Mouse (Mus musculus) bone marrow, adult 2 months (tissue): ENCODE results near the gene Ush2a. TPM values are rescaled to one million over a fixed set of nuclear protein-coding genes. Genes with fewer than 3 reads are reported as not detected.

ENCODE experiments used
- H3K27ac ChIP-seq: fragments of 200-500 bp; 2 replicates; pipeline ENCODE4 v1.5.1; 2012; ENCODE audit warnings: low read depth, mild to moderate bottlenecking, control low read depth, inconsistent platforms, low read length; ENCODE audit not compliant: control insufficient read depth, poor library complexity, insufficient read depth
- H3K4me1 ChIP-seq: fragments of 200-500 bp; 2 replicates; pipeline ENCODE4 v1.6.1; 2011; ENCODE audit warnings: low read length; ENCODE audit not compliant: control insufficient read depth, insufficient read depth
- H3K4me3 ChIP-seq: fragments of 200-500 bp; replicated peaks from 2 replicates; pipeline ENCODE3; 2011; ENCODE audit warnings: mild to moderate bottlenecking, low read depth, low read length, control low read depth; ENCODE audit not compliant: control insufficient read depth
- CTCF ChIP-seq: fragments of 200-500 bp; IDR thresholded peaks from 2 replicates; pipeline ENCODE4 v1.5.1; 2011; ENCODE audit warnings: low read length, control low read depth; ENCODE audit not compliant: control insufficient read depth, insufficient read depth
- POLR2A ChIP-seq: fragments of 200-500 bp; IDR thresholded peaks from 2 replicates; pipeline ENCODE4 v1.6.1; 2011; ENCODE audit warnings: low read depth, mild to moderate bottlenecking, control low read depth, low read length, borderline replicate concordance; ENCODE audit not compliant: control insufficient read depth
- WGBS: fragments of 180-500 bp; shearing (Covaris S2); methylation state at CpG from one replicate; pipeline ENCODE4 v1.1.7; 2018; 5-methylcytosine and 5-hydroxymethylcytosine counted together
- polyA plus RNA-seq: library from polyadenylated mRNA; stranded (reverse); fragments of >200 nt; gene quantifications from 2 replicates; pipeline ENCODE4 v1.2.4, GENCODE M21; 2011; ENCODE audit warnings: low replicate concordance; ENCODE audit not compliant: missing spikeins, insufficient read depth, insufficient read length

The Ush2a gene
- polyA plus RNA-seq, 1 experiment: not detected

- Histone ChIP-seq H3K27ac (no peak overlapping the region), H3K4me3 (no peak overlapping the region), H3K4me1 (no peaks in the 10 kb centered on the region)
- no peak for TF ChIP-seq POLR2A
- no peak for TF ChIP-seq CTCF
- 75% methylated on average over 8 of the region's 8 CpGs for WGBS
These were observed 314.5 kb downstream of the Ush2a start for GRCm38 (mm10) chr1:188576246-188576747.

- no peak for TF ChIP-seq POLR2A
- no peak for TF ChIP-seq CTCF
- Histone ChIP-seq H3K27ac (no peak overlapping the region), H3K4me1 (no peaks in the 10 kb centered on the region), H3K4me3 (no peak overlapping the region)
- WGBS: 81% methylated on average over 4 of the region's 4 CpGs
These were observed 315.6 kb downstream of the Ush2a start for GRCm38 (mm10) chr1:188577376-188577775.

GRCm38 (mm10) chr1:188581136-188581535, 319.3 kb downstream of the Ush2a start:
- Histone ChIP-seq H3K4me3 (no peak overlapping the region), H3K4me1 (no peaks in the 10 kb centered on the region), H3K27ac (no peak overlapping the region)
- WGBS: 76% methylated on average over 4 of the region's 4 CpGs
- TF ChIP-seq CTCF (no peak), POLR2A (no peak)

GRCm38 (mm10) chr1:188595251-188595650, 333.4 kb downstream of the Ush2a start:
- Histone ChIP-seq H3K4me1 (no peaks in the 10 kb centered on the region), H3K27ac (no peak overlapping the region), H3K4me3 (no peak overlapping the region)
- 68% methylated on average over 4 of the region's 4 CpGs for WGBS
- TF ChIP-seq POLR2A (no peak), CTCF (no peak)

- TF ChIP-seq POLR2A (no peak), CTCF (no peak)
- no peak overlapping the region for H3K4me3 ChIP-seq
- no peak overlapping the region for H3K27ac ChIP-seq
- no peaks in the 10 kb centered on the region for H3K4me1 ChIP-seq
- WGBS: 81% methylated on average over 7 of the region's 7 CpGs
These were observed 336.2 kb downstream of the Ush2a start for GRCm38 (mm10) chr1:188598052-188598451.

- H3K4me3 ChIP-seq: no peak overlapping the region
- WGBS: 78% methylated on average over 8 of the region's 8 CpGs
- no peaks in the 10 kb centered on the region for H3K4me1 ChIP-seq
- TF ChIP-seq CTCF: no peak
- no peak for TF ChIP-seq POLR2A
- H3K27ac ChIP-seq: no peak overlapping the region
These were observed 337.3 kb downstream of the Ush2a start for GRCm38 (mm10) chr1:188599134-188599533.

GRCm38 (mm10) chr1:188606450-188606849, 344.6 kb downstream of the Ush2a start:
- TF ChIP-seq POLR2A: no peak
- TF ChIP-seq CTCF: no peak
- no peak overlapping the region for H3K27ac ChIP-seq
- no peak overlapping the region for H3K4me3 ChIP-seq
- H3K4me1 ChIP-seq: no peaks in the 10 kb centered on the region

- Histone ChIP-seq H3K27ac (no peak overlapping the region), H3K4me3 (no peak overlapping the region), H3K4me1 (no peaks in the 10 kb centered on the region)
- TF ChIP-seq POLR2A (no peak), CTCF (no peak)
- WGBS: 66% methylated on average over 5 of the region's 5 CpGs
These were observed 354.7 kb downstream of the Ush2a start for GRCm38 (mm10) chr1:188616547-188616946.

GRCm38 (mm10) chr1:188633736-188634135, 371.9 kb downstream of the Ush2a start:
- 63% methylated on average over 4 of the region's 4 CpGs for WGBS
- TF ChIP-seq POLR2A (no peak), CTCF (no peak)
- no peak overlapping the region for H3K27ac ChIP-seq
- no peak overlapping the region for H3K4me3 ChIP-seq
- no peaks in the 10 kb centered on the region for H3K4me1 ChIP-seq
